Comparison of ENCODE assay signal across 8 mouse cellular contexts in the genomic region with DNA sequence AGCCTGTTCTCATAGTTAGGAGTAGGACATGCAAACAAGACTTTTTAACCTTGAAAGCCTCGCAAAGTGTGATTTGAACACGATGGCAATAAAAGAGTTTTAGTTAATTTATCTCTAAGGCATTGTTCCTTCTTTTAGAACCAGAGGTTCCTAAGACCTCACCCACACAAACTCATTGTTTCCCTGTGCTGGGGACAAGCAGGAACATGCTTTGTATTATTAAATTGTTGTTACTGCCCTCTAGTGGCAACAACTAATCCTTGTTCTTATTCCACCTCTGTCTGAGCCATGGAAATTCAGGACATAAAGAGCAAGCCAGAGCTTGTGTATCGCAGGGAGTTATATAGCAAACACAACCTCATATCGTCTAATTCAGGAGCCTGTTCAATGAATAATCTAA.
DNase-seq lines count a peak whose midpoint lies in the region; ATAC-seq lines count a peak whose summit lies in the region.
"Had no signal": no experiment of that assay in that cellular context is flagged by ENCODE, and none has a peak within 500 bp of the region (broad histone marks: within the 10 kb centered on the region; RNA-seq: fewer than 3 reads in every experiment).

No protein-coding gene starts in this region.

- H3K27me3 ChIP-seq in forebrain, embryonic 14.5 days (replicated peaks; ENCODE audit: control insufficient read depth, insufficient read depth, low read length) = no peaks in the 10 kb centered on the region
- H3K27me3 ChIP-seq in intestine, embryonic 15.5 days (replicated peaks) = no peaks in the 10 kb centered on the region
- H3K27me3 ChIP-seq in lung, embryonic 16.5 days (ENCODE audit: control insufficient read depth, insufficient read depth, low read depth, low read length) = no peaks in the 10 kb centered on the region
- H3K27me3 ChIP-seq in splenic B cell, adult 2 months (ENCODE audit: control insufficient read depth, insufficient read depth, low read length, poor library complexity, severe bottlenecking) = no peaks in the 10 kb centered on the region
- H3K27me3 ChIP-seq: stomach, embryonic 15.5 days had no signal

- 20% methylated on average over 4 of the region's 4 CpGs for WGBS in forebrain, embryonic 14.5 days
- WGBS in intestine, embryonic 15.5 days = 27% methylated on average over 4 of the region's 4 CpGs
- 26% methylated on average over 4 of the region's 4 CpGs for WGBS in lung, embryonic 16.5 days

- H3K9me3 ChIP-seq in forebrain, embryonic 14.5 days (replicated peaks; ENCODE audit: control insufficient read depth, low read length) = no peaks in the 10 kb centered on the region
- no peaks in the 10 kb centered on the region for H3K9me3 ChIP-seq in intestine, embryonic 15.5 days
- H3K9me3 ChIP-seq in lung, embryonic 16.5 days (ENCODE audit: control insufficient read depth, low read length) = no peaks in the 10 kb centered on the region
- H3K9me3 ChIP-seq: stomach, embryonic 15.5 days had no signal

- no peak overlapping the region for H3K4me2 ChIP-seq in forebrain, embryonic 14.5 days (ENCODE audit: low read length)
- no peak overlapping the region for H3K4me2 ChIP-seq in intestine, embryonic 15.5 days (replicated peaks)
- H3K4me2 ChIP-seq in lung, embryonic 16.5 days (ENCODE audit: low read depth, low read length) = no peak overlapping the region
- H3K4me2 ChIP-seq: stomach, embryonic 15.5 days had no signal

- no peaks in the 10 kb centered on the region for H3K36me3 ChIP-seq in forebrain, embryonic 14.5 days (ENCODE audit: control insufficient read depth, insufficient read depth, low read length)
- no peaks in the 10 kb centered on the region for H3K36me3 ChIP-seq in intestine, embryonic 15.5 days
- no peaks in the 10 kb centered on the region for H3K36me3 ChIP-seq in lung, embryonic 16.5 days (ENCODE audit: control insufficient read depth, insufficient read depth, low read length)
- no peaks in the 10 kb centered on the region for H3K36me3 ChIP-seq in splenic B cell, adult 2 months (ENCODE audit: control insufficient read depth, insufficient read depth, low read length, poor library complexity, severe bottlenecking)
- H3K36me3 ChIP-seq: stomach, embryonic 15.5 days had no signal

- ATAC-seq in forebrain, embryonic 14.5 days = peak; percentile 88
- ATAC-seq in intestine, embryonic 15.5 days = peak; percentile 87
- ATAC-seq in lung, embryonic 16.5 days (ENCODE audit: low read depth) = peak; percentile 78

- no peak overlapping the region for H3K9ac ChIP-seq in forebrain, embryonic 14.5 days (ENCODE audit: low read length)
- no peak overlapping the region for H3K9ac ChIP-seq in intestine, embryonic 15.5 days
- no peak overlapping the region for H3K9ac ChIP-seq in lung, embryonic 16.5 days (ENCODE audit: low read length)
- H3K9ac ChIP-seq: stomach, embryonic 15.5 days had no signal

- peak; percentile 12 for DNase-seq in urinary bladder, postnatal 25 days (ENCODE audit: low spot score)
- DNase-seq in urinary bladder, postnatal 36 days (ENCODE audit: low spot score in 2 of 2) = no peak
- DNase-seq in c-Kit-positive CD71-positive TER-119-negative erythroid progenitor cells, embryonic 14.5 days (ENCODE audit: low read depth) = peak; percentile 10
- peak; percentile 91 for DNase-seq in forebrain, embryonic 14.5 days (ENCODE audit: low spot score)
- DNase-seq in splenic B cell, adult 2 months (ENCODE audit: low read depth, low spot score) = peak; percentile 40

- H3K27ac ChIP-seq in forebrain, embryonic 14.5 days (ENCODE audit: low read depth, low read length) = peak overlapping the region; percentile 41; the same call in 1 of the 2 replicates
- no peak overlapping the region for H3K27ac ChIP-seq in intestine, embryonic 15.5 days
- H3K27ac ChIP-seq in lung, embryonic 16.5 days (ENCODE audit: low read length) = no peak overlapping the region

- H3K4me3 ChIP-seq in forebrain, embryonic 14.5 days (ENCODE audit: low read depth, low read length) = no peak overlapping the region
- no peak overlapping the region for H3K4me3 ChIP-seq in intestine, embryonic 15.5 days (replicated peaks)
- no peak overlapping the region for H3K4me3 ChIP-seq in lung, embryonic 16.5 days (ENCODE audit: low read length)
- H3K4me3 ChIP-seq: stomach, embryonic 15.5 days had no signal

- peaks cover 17% of the 10 kb centered on the region for H3K4me1 ChIP-seq in forebrain, embryonic 14.5 days (ENCODE audit: control insufficient read depth, insufficient read depth, low read length)
- H3K4me1 ChIP-seq in intestine, embryonic 15.5 days (replicated peaks) = no peaks in the 10 kb centered on the region
- no peaks in the 10 kb centered on the region for H3K4me1 ChIP-seq in lung, embryonic 16.5 days (replicated peaks; ENCODE audit: control insufficient read depth, insufficient read depth, low read length)
- H3K4me1 ChIP-seq: stomach, embryonic 15.5 days had no signal

Comparison
In these comparisons a context has a peak if more than half of its experiments do, and no peak if none do; other contexts are left out.
1. DNase-seq: peak in urinary bladder, postnatal 25 days (single experiment), c-Kit-positive CD71-positive TER-119-negative erythroid progenitor cells, embryonic 14.5 days (single experiment), forebrain, embryonic 14.5 days (single experiment) and splenic B cell, adult 2 months (single experiment); none in urinary bladder, postnatal 36 days (0 of 2).
2. Peak in every context shown above with its lines, with median percentiles within 50 percentile points of each other: ATAC-seq.